Mouse (Mus musculus): ENCODE measurements around the gene Scn3b.

DNA sequence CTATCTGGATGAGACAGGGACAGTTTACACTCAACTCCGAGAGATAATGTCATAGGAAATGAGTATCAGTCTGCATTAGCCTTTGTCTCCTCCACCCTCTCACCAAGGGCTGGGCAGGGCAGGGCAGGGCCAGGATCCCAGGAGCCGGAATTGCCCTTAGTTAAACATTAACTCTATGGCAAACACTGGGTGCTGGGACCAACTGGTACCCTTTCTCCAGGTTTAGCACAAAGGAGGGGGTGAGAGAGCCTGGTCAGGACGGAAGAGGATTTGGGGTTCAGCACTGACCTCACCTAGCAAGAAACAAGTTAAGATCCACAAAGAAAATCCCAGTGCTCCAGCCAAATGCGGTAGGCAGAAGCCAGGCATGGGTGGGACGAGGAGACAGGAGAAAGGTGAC is 54.2 kb downstream of the Scn3b start:
- no peak for TF ChIP-seq CTCF (conservative IDR thresholded peaks at IDR 0.05; ENCODE audit: low read length)
- TF ChIP-seq NANOG (IDR thresholded peaks at IDR 0.05; ENCODE audit: borderline replicate concordance, low read length): no peak

Data from E14TG2a.4 (cell line).